Mouse (Mus musculus) hindbrain, embryonic 15.5 days (tissue): ENCODE data around the gene Camk2n1. TPM values are rescaled to one million over a fixed set of nuclear protein-coding genes. Genes with fewer than 3 reads are reported as not detected.

Source experiments
- ATAC-seq: fragments of 200-750 bp; cut with Nextera tagmentation; 2 replicates; pipeline ENCODE4 v1.8.0; 2017; ENCODE audit warnings: low read depth, moderate number of reproducible peaks, moderate TSS enrichment; ENCODE audit not compliant: low FRiP score
- H3K27ac ChIP-seq: fragments of 300-500 bp; sonication (generic); replicated peaks from 2 replicates; pipeline ENCODE4 v1.5.1; 2015; ENCODE audit warnings: mild to moderate bottlenecking, inconsistent platforms
- H3K27me3 ChIP-seq: fragments of 300-500 bp; sonication (generic); 2 replicates; pipeline ENCODE4 v1.6.1; 2015; ENCODE audit warnings: control low read depth, inconsistent platforms
- H3K36me3 ChIP-seq: fragments of 300-500 bp; sonication (generic); 2 replicates; pipeline ENCODE4 v1.6.1; 2015; ENCODE audit warnings: control low read depth, inconsistent platforms
- H3K4me1 ChIP-seq: fragments of 300-500 bp; sonication (generic); replicated peaks from 2 replicates; pipeline ENCODE4 v1.6.1; 2015; ENCODE audit warnings: control low read depth, inconsistent platforms
- H3K4me2 ChIP-seq: fragments of 300-500 bp; sonication (generic); 2 replicates; pipeline ENCODE4 v1.6.1; 2015; ENCODE audit warnings: moderate library complexity, mild to moderate bottlenecking, inconsistent platforms
- H3K4me3 ChIP-seq: fragments of 300-500 bp; sonication (generic); 2 replicates; pipeline ENCODE4 v1.5.1; 2015; ENCODE audit warnings: mild to moderate bottlenecking, inconsistent platforms
- H3K9ac ChIP-seq: fragments of 300-500 bp; sonication (generic); 2 replicates; pipeline ENCODE4 v1.6.1; 2015; ENCODE audit warnings: inconsistent platforms
- H3K9me3 ChIP-seq: fragments of 300-500 bp; sonication (generic); 2 replicates; pipeline ENCODE4 v1.6.1; 2016; ENCODE audit warnings: control low read depth, inconsistent platforms
- WGBS: fragments of 180-500 bp; shearing (Covaris S2); methylation state at CpG from one replicate; pipeline ENCODE4 v1.1.7; 2015; 5-methylcytosine and 5-hydroxymethylcytosine counted together
- polyA plus RNA-seq: library from polyadenylated mRNA; unstranded; fragments of >200 nt; fragmentation: Nextera tagmentation; extraction: Ambion mirVana; gene quantifications from 2 replicates; pipeline ENCODE4 v1.2.1, GENCODE M21; 2015

Camk2n1 gene
- polyA plus RNA-seq, 1 experiment from 2014 or later: 16.9 TPM

GRCm38 (mm10) chr4:138460910-138461309, 6.8 kb downstream of the Camk2n1 start:
- H3K27me3 ChIP-seq: no peaks in the 10 kb centered on the region
- H3K9me3 ChIP-seq: no peaks in the 10 kb centered on the region
- no peaks in the 10 kb centered on the region for H3K36me3 ChIP-seq
- ATAC-seq: no peak
- WGBS: 30% methylated on average over 9 of the region's 9 CpGs
- H3K4me2 ChIP-seq: no peak overlapping the region
- H3K4me1 ChIP-seq: peaks cover 75% of the 10 kb centered on the region
- no peak overlapping the region for H3K9ac ChIP-seq
- no peak overlapping the region for H3K4me3 ChIP-seq
- H3K27ac ChIP-seq: no peak overlapping the region

- no peak overlapping the region for H3K4me2 ChIP-seq
- no peak for ATAC-seq
- no peaks in the 10 kb centered on the region for H3K36me3 ChIP-seq
- no peaks in the 10 kb centered on the region for H3K27me3 ChIP-seq
- no peak overlapping the region for H3K9ac ChIP-seq
- H3K4me1 ChIP-seq: peaks cover 70% of the 10 kb centered on the region
- H3K27ac ChIP-seq: no peak overlapping the region
- 93% methylated on average over 5 of the region's 5 CpGs for WGBS
- no peak overlapping the region for H3K4me3 ChIP-seq
- H3K9me3 ChIP-seq: no peaks in the 10 kb centered on the region
Measured at GRCm38 (mm10) chr4:138461471-138461870, 7.4 kb downstream of the Camk2n1 start.

- peak; percentile 52; the same call in 1 of the 2 replicates for ATAC-seq
- no peaks in the 10 kb centered on the region for H3K9me3 ChIP-seq
- no peak overlapping the region for H3K4me3 ChIP-seq
- H3K4me1 ChIP-seq: peaks cover 54% of the 10 kb centered on the region
- H3K27ac ChIP-seq: peak overlapping the region; percentile 80
- H3K9ac ChIP-seq: no peak overlapping the region; the same call in 1 of the 2 replicates
- no peaks in the 10 kb centered on the region for H3K36me3 ChIP-seq
- H3K4me2 ChIP-seq: peak overlapping the region; percentile 32
- H3K27me3 ChIP-seq: no peaks in the 10 kb centered on the region
- WGBS: under 1% methylated on average over 11 of the region's 11 CpGs
Measured at GRCm38 (mm10) chr4:138462971-138463831, 9.1 kb downstream of the Camk2n1 start.

- H3K9me3 ChIP-seq: no peaks in the 10 kb centered on the region
- H3K27ac ChIP-seq: peak overlapping the region; percentile 80
- peak overlapping the region; percentile 32 for H3K4me2 ChIP-seq
- H3K36me3 ChIP-seq: no peaks in the 10 kb centered on the region
- H3K9ac ChIP-seq: no peak overlapping the region
- no peaks in the 10 kb centered on the region for H3K27me3 ChIP-seq
- ATAC-seq: no peak
- 5% methylated on average over 11 of the region's 11 CpGs for WGBS
- no peak overlapping the region for H3K4me3 ChIP-seq
- peaks cover 50% of the 10 kb centered on the region for H3K4me1 ChIP-seq
Measured at GRCm38 (mm10) chr4:138463832-138464487, 9.8 kb downstream of the Camk2n1 start.

DNA sequence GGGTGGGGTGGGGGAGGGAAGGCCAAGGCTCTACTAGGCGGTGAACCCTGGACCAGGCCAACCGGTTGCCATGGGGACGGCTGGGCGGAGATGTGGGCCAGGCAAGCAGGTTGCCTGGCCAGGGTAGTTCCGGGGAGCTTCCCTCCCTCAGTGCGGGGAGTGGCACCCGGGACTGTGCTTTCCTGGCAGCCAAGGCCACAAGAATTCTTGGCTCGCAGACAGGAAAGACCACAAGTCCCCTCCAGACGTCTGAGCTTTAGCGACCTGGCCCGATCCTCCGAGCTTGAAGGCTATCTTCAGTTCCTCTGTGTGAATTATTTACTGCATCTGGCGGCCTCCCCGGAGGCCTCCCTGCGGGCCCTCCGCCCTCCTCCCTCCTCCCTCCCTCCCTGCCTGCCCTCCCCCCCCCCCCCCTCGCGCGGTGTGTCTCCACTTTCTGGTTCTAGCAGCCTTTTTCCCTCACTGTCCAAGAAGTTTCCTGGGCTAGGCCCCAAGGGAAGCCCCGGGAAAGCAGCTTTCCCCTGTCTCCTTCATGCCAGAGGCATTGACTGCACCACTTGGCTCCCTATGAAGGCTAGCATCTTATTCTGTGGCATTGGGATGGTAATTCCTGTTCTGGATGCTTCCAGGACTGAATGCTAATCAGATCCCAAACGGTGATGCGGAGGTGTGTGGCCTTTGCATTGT, 10.7 kb downstream of the Camk2n1 start:
- Histone ChIP-seq H3K27ac (peak overlapping the region; percentile 37), H3K27me3 (no peaks in the 10 kb centered on the region), H3K4me2 (peak overlapping the region; percentile 32), H3K9me3 (no peaks in the 10 kb centered on the region), H3K4me1 (peaks cover 45% of the 10 kb centered on the region), H3K4me3 (no peak overlapping the region), H3K9ac (no peak overlapping the region), H3K36me3 (no peaks in the 10 kb centered on the region)
- ATAC-seq: peak; percentile 76
- WGBS: 3% methylated on average over 16 of the region's 22 CpGs

DNA sequence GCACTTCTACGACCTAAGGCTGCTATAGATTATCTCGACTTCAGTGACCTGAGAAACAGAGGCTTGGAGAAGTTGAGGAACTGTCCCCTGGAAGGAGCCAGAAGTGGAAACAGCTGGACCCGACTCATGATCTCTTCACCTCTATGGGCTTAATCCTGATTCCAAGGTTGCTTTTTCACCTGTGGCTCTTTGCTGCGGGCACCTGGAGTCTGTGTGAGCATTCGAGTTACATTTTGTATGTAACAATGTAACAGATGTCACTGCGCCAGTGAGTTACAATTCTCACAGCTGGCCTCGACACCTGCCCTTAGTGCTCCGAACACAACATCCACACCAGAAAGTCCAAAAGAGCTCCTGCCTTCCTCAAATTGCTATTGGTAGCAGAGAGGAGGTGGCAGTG, 11.3 kb downstream of the Camk2n1 start:
- Histone ChIP-seq H3K4me1 (peaks cover 44% of the 10 kb centered on the region), H3K9me3 (no peaks in the 10 kb centered on the region), H3K4me2 (no peak overlapping the region), H3K36me3 (no peaks in the 10 kb centered on the region), H3K27ac (0 out of 2 replicates have a peak overlapping the region, but pooled peaks have one; percentile 37), H3K27me3 (no peaks in the 10 kb centered on the region), H3K4me3 (no peak overlapping the region), H3K9ac (no peak overlapping the region)
- 36% methylated on average over 8 of the region's 8 CpGs for WGBS
- no peak for ATAC-seq

- peaks cover 50% of the 10 kb centered on the region for H3K4me1 ChIP-seq
- WGBS: 76% methylated on average over 6 of the region's 6 CpGs
- H3K27me3 ChIP-seq: no peaks in the 10 kb centered on the region
- H3K36me3 ChIP-seq: no peaks in the 10 kb centered on the region
- H3K27ac ChIP-seq: no peak overlapping the region
- ATAC-seq: no peak
- H3K4me3 ChIP-seq: no peak overlapping the region
- H3K9me3 ChIP-seq: no peaks in the 10 kb centered on the region
- no peak overlapping the region for H3K9ac ChIP-seq
- no peak overlapping the region for H3K4me2 ChIP-seq
Measured at GRCm38 (mm10) chr4:138466690-138467089, 12.6 kb downstream of the Camk2n1 start.

- no peak for ATAC-seq
- Histone ChIP-seq H3K9me3 (no peaks in the 10 kb centered on the region), H3K9ac (no peak overlapping the region), H3K4me3 (no peak overlapping the region), H3K36me3 (no peaks in the 10 kb centered on the region), H3K4me1 (peaks cover 45% of the 10 kb centered on the region), H3K27me3 (no peaks in the 10 kb centered on the region), H3K4me2 (no peak overlapping the region), H3K27ac (no peak overlapping the region)
- 85% methylated on average over 5 of the region's 5 CpGs for WGBS
Measured at GRCm38 (mm10) chr4:138467451-138467850, 13.3 kb downstream of the Camk2n1 start.

GRCm38 (mm10) chr4:138469080-138469479, 15.0 kb downstream of the Camk2n1 start:
- no peak for ATAC-seq
- Histone ChIP-seq H3K27ac (no peak overlapping the region), H3K4me3 (no peak overlapping the region), H3K4me2 (no peak overlapping the region), H3K36me3 (no peaks in the 10 kb centered on the region), H3K9me3 (no peaks in the 10 kb centered on the region), H3K27me3 (no peaks in the 10 kb centered on the region), H3K9ac (no peak overlapping the region), H3K4me1 (peaks cover 29% of the 10 kb centered on the region)
- 21% methylated on average over 7 of the region's 7 CpGs for WGBS

- WGBS: 47% methylated on average over 7 of the region's 7 CpGs
- ATAC-seq: no peak
Measured at GRCm38 (mm10) chr4:138471241-138471640, 17.1 kb downstream of the Camk2n1 start.

GRCm38 (mm10) chr4:138479595-138479994, 25.5 kb downstream of the Camk2n1 start:
- Histone ChIP-seq H3K36me3 (no peaks in the 10 kb centered on the region), H3K4me1 (no peaks in the 10 kb centered on the region), H3K4me3 (no peak overlapping the region), H3K4me2 (no peak overlapping the region), H3K27me3 (no peaks in the 10 kb centered on the region), H3K9ac (no peak overlapping the region), H3K9me3 (no peaks in the 10 kb centered on the region), H3K27ac (no peak overlapping the region)
- WGBS: 75% methylated on average over 7 of the region's 7 CpGs
- ATAC-seq: no peak

More at GRCm38 (mm10) chr4:138471241-138471640, 17.1 kb downstream of the Camk2n1 start:
- Histone ChIP-seq H3K4me2 (no peak overlapping the region), H3K36me3 (no peaks in the 10 kb centered on the region), H3K27me3 (no peaks in the 10 kb centered on the region), H3K27ac (no peak overlapping the region), H3K9ac (no peak overlapping the region), H3K4me3 (no peak overlapping the region), H3K9me3 (no peaks in the 10 kb centered on the region), H3K4me1 (peaks cover 13% of the 10 kb centered on the region)

DNA sequence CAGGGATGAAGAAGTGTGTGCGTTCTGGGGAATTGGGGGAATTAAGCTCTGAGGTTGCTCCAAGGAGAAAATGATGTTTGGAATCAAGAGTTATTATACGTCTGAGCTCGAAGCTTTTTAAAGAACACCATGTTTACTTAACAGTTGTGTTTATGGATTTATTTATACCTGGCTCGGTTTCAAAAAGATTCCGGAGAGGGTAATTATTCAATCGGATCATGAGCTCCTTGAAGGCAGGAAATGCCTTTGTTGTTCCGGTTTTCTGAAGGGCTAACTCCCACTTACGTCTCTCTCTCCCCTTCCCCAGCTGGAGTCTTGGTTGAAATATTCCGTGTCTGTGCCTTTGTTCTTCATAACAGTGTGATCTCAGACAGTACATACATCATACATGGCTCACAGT, 26.8 kb downstream of the Camk2n1 start:
- H3K4me2 ChIP-seq: no peak overlapping the region
- no peaks in the 10 kb centered on the region for H3K27me3 ChIP-seq
- H3K9ac ChIP-seq: no peak overlapping the region
- no peaks in the 10 kb centered on the region for H3K36me3 ChIP-seq
- no peaks in the 10 kb centered on the region for H3K9me3 ChIP-seq
- no peak overlapping the region for H3K27ac ChIP-seq
- H3K4me3 ChIP-seq: no peak overlapping the region
- H3K4me1 ChIP-seq: no peaks in the 10 kb centered on the region
- WGBS: 54% methylated on average over 9 of the region's 9 CpGs
- ATAC-seq: no peak
